Mouse (Mus musculus) hindbrain, embryonic 12.5 days (tissue): ENCODE measurements around the gene Srsf4. TPM values are rescaled to one million over a fixed set of nuclear protein-coding genes. Genes with fewer than 3 reads are reported as not detected.

Source experiments
- ATAC-seq: fragments of 200-750 bp; cut with Nextera tagmentation; 2 replicates; pipeline ENCODE4 v1.8.0; 2017; ENCODE audit warnings: moderate TSS enrichment; ENCODE audit not compliant: low FRiP score
- H3K27ac ChIP-seq: fragments of 300-500 bp; sonication (generic); 2 replicates; pipeline ENCODE4 v1.5.1; 2016; ENCODE audit warnings: mild to moderate bottlenecking
- H3K27me3 ChIP-seq: fragments of 300-500 bp; sonication (generic); 2 replicates; pipeline ENCODE4 v1.6.1; 2016; ENCODE audit warnings: mild to moderate bottlenecking
- H3K36me3 ChIP-seq: fragments of 300-500 bp; sonication (generic); 2 replicates; pipeline ENCODE4 v1.6.1; 2016; ENCODE audit warnings: mild to moderate bottlenecking
- H3K4me1 ChIP-seq: fragments of 300-500 bp; sonication (generic); 2 replicates; pipeline ENCODE4 v1.6.1; 2016
- H3K4me2 ChIP-seq: fragments of 300-500 bp; sonication (generic); replicated peaks from 2 replicates; pipeline ENCODE4 v1.6.1; 2016; ENCODE audit warnings: mild to moderate bottlenecking
- H3K4me3 ChIP-seq: fragments of 300-500 bp; sonication (generic); 2 replicates; pipeline ENCODE4 v1.5.1; 2016; ENCODE audit warnings: mild to moderate bottlenecking
- H3K9ac ChIP-seq: fragments of 300-500 bp; sonication (generic); 2 replicates; pipeline ENCODE4 v1.6.1; 2016; ENCODE audit warnings: mild to moderate bottlenecking, moderate library complexity
- H3K9me3 ChIP-seq: fragments of 300-500 bp; sonication (generic); replicated peaks from 2 replicates; pipeline ENCODE4 v1.6.1; 2016; ENCODE audit warnings: mild to moderate bottlenecking
- WGBS: fragments of 180-500 bp; shearing (Covaris S2); methylation state at CpG from one replicate; pipeline ENCODE4 v1.1.7; 2016; 5-methylcytosine and 5-hydroxymethylcytosine counted together
- polyA plus RNA-seq: library from polyadenylated mRNA; unstranded; fragments of >200 nt; fragmentation: Nextera tagmentation; extraction: Ambion mirVana; gene quantifications from 2 replicates; pipeline ENCODE4 v1.2.1, GENCODE M21; 2016

Gene Srsf4
- polyA plus RNA-seq, 1 experiment from 2014 or later: 139 TPM

DNA sequence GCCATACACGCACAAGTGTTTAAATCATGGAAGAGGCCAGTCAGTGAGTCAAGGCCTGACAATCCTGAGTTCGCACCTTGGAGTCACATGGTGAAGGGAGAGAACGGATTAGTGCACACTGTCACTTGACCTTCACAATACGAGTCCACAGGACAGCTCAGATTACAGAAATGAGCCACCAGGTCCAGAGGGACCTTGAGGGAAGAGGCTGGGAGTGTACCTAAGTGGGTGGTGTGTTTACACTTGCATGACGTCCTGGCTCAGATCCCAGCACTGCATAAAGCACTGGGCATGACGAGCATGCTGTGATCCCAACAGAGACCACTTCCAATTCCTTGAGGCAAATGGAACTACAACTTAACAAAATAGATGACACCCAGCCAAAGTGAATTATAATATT is 33.0 kb downstream of the Srsf4 start:
- peaks cover 33% of the 10 kb centered on the region for H3K36me3 ChIP-seq
- no peak overlapping the region for H3K9ac ChIP-seq
- H3K4me1 ChIP-seq: peaks cover 21% of the 10 kb centered on the region
- no peak overlapping the region for H3K4me3 ChIP-seq
- no peak overlapping the region for H3K4me2 ChIP-seq
- H3K27me3 ChIP-seq: no peaks in the 10 kb centered on the region
- no peak for ATAC-seq
- WGBS: 76% methylated on average over 6 of the region's 6 CpGs
- H3K27ac ChIP-seq: no peak overlapping the region
- no peaks in the 10 kb centered on the region for H3K9me3 ChIP-seq

DNA sequence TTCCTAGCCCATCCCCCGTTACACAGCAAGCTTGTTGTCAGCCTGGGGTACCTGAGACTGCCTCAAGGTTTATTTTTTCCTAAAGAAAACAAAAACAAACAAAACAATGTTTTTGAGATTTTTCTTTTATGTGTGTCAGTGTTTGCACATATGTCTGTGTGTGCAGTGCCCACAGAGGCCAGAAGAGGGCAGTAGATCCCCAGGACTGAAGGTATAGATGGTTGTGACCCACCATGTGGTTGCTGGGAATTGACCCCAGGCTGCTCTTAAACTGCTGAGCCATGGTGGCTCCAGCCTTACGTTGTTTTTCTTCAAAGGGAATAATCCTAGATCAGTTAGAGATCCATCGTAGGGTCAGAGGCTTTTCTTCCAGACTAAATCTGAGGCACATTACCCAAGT is 34.5 kb downstream of the Srsf4 start:
- 95% methylated on average over 3 of the region's 3 CpGs for WGBS

DNA sequence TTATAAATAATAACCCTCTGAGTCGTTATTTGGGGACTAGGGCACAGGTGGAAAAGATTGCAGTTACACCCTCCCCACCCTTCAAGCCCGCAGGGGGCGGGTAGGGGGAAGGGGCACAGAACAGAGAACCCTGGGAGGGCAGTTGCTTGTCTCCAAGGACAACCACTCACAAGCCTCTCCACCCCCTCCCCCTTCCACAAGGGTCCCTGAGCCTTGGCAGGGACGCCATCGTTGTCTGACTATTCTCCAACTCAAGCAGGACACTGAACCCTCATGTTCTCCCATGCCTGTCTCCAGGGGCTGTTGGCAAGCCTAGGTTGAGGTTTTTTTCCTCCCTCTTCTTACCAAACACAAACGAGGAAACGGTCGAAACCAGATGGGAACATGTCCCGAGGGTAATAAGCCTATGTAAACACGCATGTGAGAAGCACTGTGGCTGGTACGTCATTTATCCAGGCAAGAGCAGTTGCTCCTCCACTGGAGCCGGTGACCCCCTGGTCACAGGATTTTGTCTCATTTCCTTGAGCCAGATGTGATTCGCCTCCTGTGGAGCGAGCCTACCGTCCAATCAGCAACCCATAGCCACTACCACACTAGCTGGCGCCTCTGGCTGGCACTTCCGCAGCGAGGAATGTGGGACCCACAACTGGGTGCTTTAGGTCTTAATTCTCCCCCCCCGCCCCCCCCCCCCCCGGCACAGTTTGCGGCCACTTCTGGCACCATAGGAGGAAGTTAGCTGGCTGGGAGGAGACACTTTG is 37.0 kb downstream of the Srsf4 start:
- peak overlapping the region; percentile 50; the same call in 1 of the 2 replicates for H3K27ac ChIP-seq
- H3K27me3 ChIP-seq: peaks cover 30% of the 10 kb centered on the region
- H3K4me1 ChIP-seq: peaks cover 37% of the 10 kb centered on the region
- H3K36me3 ChIP-seq: peaks cover 4% of the 10 kb centered on the region; the same call in 1 of the 2 replicates
- H3K9ac ChIP-seq: no peak overlapping the region
- 12% methylated on average over 18 of the region's 21 CpGs for WGBS
- H3K4me2 ChIP-seq: peak overlapping the region; percentile 33
- no peaks in the 10 kb centered on the region for H3K9me3 ChIP-seq
- ATAC-seq: peak; percentile 45
- no peak overlapping the region for H3K4me3 ChIP-seq

More for the DNA sequence above, 34.5 kb downstream of the Srsf4 start:
- no peak for ATAC-seq
- no peak overlapping the region for H3K9ac ChIP-seq
- no peaks in the 10 kb centered on the region for H3K9me3 ChIP-seq
- H3K4me2 ChIP-seq: no peak overlapping the region
- H3K27me3 ChIP-seq: peaks cover 14% of the 10 kb centered on the region
- no peak overlapping the region for H3K27ac ChIP-seq
- H3K36me3 ChIP-seq: peaks cover 20% of the 10 kb centered on the region
- H3K4me3 ChIP-seq: no peak overlapping the region
- peaks cover 23% of the 10 kb centered on the region for H3K4me1 ChIP-seq

DNA sequence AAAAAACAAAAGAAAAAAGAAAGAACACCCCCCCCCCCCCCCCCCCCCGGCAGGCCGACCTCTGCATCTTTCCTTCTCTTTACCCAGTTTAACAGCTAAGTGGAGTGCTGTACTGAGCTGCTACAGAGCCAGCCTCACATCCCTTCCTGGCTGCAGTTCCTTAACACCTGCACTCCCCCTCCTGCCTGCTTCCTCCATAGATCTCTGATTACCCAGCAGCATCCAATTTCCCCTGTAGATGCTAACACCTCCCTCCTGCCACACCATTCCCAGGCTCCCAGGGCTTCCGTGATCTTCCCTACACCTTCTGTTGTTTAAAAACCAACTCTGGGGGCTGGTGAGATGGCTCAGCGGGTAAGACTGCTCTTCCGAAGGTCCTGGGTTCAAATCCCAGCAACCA is 38.1 kb downstream of the Srsf4 start:
- H3K36me3 ChIP-seq: no peaks in the 10 kb centered on the region
- H3K9me3 ChIP-seq: no peaks in the 10 kb centered on the region
- H3K9ac ChIP-seq: no peak overlapping the region
- H3K4me1 ChIP-seq: peaks cover 47% of the 10 kb centered on the region
- no peak overlapping the region for H3K4me2 ChIP-seq
- ATAC-seq: no peak
- peaks cover 41% of the 10 kb centered on the region for H3K27me3 ChIP-seq
- no peak overlapping the region for H3K4me3 ChIP-seq
- WGBS: 44% methylated on average over 4 of the region's 5 CpGs
- no peak overlapping the region for H3K27ac ChIP-seq

DNA sequence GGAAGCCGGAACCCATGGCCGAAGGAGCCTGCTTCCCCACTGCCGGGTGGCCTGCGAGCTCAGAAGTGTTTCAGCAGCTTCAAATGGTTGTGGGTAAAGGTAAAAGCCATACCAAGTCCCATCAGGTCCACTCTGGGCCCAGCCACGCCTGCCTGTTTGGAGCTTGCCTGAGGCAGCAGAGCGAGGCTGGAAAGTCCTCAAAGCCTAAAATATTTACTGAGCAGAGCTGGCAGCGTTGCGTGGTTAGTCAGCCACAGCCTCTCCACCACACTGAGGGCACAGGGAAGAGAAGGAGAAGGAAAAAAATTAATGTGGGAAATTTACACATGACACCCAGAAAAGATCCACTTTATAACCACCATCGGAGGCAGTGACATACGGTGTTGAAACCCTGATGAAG is 40.1 kb downstream of the Srsf4 start:
- peaks cover 51% of the 10 kb centered on the region for H3K4me1 ChIP-seq
- H3K27me3 ChIP-seq: peaks cover 60% of the 10 kb centered on the region
- H3K9me3 ChIP-seq: no peaks in the 10 kb centered on the region
- no peaks in the 10 kb centered on the region for H3K36me3 ChIP-seq
- no peak overlapping the region for H3K4me3 ChIP-seq
- ATAC-seq: no peak
- H3K9ac ChIP-seq: no peak overlapping the region
- H3K4me2 ChIP-seq: no peak overlapping the region
- no peak overlapping the region for H3K27ac ChIP-seq
- 53% methylated on average over 10 of the region's 10 CpGs for WGBS

DNA sequence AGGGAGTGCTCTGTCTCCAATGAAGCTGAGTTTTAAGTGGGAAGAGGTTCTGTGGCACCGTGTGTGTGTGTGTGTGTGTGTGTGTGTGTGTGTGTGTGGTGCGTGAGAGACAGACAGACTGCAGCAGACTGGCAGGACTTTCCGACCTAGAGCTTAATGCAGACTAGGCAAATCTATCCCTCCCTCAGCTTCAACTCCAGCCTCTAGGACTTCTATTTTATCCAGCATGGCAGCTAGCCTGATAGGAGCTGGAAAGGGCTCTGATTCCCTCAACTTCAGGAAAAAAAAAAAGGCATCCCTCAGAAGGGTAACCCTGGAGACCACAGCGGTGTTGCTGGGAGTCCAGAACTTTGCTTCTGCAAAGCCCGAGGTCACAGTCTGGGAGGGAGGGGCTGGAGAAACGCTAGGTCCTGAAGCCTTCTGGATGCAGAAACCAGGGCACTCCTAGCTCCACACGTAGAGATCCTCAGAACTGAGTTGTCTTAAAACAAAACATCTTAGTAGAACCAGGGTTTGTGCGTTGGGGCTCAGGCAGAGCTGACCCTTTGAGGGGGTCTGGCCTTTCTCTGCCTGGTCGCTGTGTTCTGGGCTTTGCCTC is 40.7 kb downstream of the Srsf4 start:
- Histone ChIP-seq H3K4me2 (no peak overlapping the region), H3K4me3 (no peak overlapping the region), H3K9me3 (no peaks in the 10 kb centered on the region), H3K9ac (no peak overlapping the region), H3K27me3 (peaks cover 67% of the 10 kb centered on the region), H3K4me1 (peaks cover 57% of the 10 kb centered on the region), H3K36me3 (no peaks in the 10 kb centered on the region), H3K27ac (no peak overlapping the region)
- WGBS: 5% methylated on average over 9 of the region's 9 CpGs
- no peak for ATAC-seq

DNA sequence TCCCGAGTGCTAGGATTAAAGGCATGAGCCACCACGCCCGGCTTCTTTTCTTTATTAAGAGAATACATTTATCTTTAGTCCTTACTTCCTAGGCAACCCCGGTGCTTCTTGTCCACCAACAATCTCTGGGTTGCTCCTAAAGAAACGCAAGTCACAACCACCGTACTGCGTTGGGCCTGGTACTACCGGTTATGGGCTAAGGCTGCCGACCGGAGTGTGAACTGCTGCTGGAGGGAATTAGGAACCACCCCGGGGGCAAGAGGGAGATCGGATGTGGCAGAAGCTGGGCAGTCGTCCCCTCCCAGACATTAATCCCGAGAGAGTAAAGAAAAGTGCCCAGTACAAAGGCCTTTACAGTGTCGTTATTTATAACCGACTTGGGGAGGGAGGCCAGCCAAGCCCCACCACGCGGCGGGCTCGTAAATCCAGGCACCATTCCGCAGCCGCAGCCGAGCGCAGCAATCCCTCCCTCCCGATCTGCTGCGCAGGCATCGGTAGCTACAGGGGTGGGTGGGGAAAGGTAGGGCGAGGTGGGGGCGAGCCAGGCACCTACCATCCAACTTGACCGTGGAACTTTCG is 41.6 kb downstream of the Srsf4 start:
- WGBS: 2% methylated on average over 31 of the region's 31 CpGs
- peaks cover 59% of the 10 kb centered on the region for H3K4me1 ChIP-seq
- H3K9me3 ChIP-seq: no peaks in the 10 kb centered on the region
- peak overlapping the region; percentile 46 for H3K4me2 ChIP-seq
- no peak overlapping the region for H3K27ac ChIP-seq
- no peak for ATAC-seq
- 0 out of 2 replicates have a peak overlapping the region, but pooled peaks have one; percentile 32 for H3K9ac ChIP-seq
- no peaks in the 10 kb centered on the region for H3K36me3 ChIP-seq
- H3K27me3 ChIP-seq: peaks cover 75% of the 10 kb centered on the region
- H3K4me3 ChIP-seq: peak overlapping the region; percentile 19

DNA sequence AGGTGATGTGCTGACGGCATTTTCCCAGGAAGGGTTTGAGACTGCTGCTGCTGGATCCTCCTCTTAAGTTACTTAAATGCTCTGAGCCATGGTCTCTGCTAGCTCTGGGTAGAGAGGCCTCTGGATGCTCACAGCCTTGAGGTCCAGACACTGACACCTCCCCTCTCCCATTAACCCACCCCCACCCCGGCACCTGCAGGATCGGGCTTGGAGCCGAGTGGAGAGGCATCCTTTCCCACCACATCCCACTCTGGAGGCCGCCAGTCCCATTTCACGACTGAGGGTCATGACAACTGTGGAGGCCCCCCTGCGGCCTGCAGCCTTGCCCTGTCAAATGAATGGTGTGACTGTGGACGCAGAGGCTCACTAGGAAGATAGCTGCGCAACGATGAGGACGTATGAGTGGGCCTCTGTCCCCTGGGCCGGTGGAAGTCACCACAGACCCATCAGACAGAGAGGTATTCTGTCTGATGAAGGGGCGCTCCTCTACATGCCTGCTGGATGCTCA is 42.5 kb downstream of the Srsf4 start:
- ATAC-seq: no peak
- Histone ChIP-seq H3K9me3 (no peaks in the 10 kb centered on the region), H3K4me2 (peak overlapping the region; percentile 46), H3K9ac (no peak overlapping the region; the same call in 1 of the 2 replicates), H3K36me3 (no peaks in the 10 kb centered on the region), H3K4me3 (no peak overlapping the region), H3K27ac (no peak overlapping the region), H3K4me1 (peaks cover 59% of the 10 kb centered on the region), H3K27me3 (peaks cover 84% of the 10 kb centered on the region)
- WGBS: 21% methylated on average over 13 of the region's 13 CpGs

DNA sequence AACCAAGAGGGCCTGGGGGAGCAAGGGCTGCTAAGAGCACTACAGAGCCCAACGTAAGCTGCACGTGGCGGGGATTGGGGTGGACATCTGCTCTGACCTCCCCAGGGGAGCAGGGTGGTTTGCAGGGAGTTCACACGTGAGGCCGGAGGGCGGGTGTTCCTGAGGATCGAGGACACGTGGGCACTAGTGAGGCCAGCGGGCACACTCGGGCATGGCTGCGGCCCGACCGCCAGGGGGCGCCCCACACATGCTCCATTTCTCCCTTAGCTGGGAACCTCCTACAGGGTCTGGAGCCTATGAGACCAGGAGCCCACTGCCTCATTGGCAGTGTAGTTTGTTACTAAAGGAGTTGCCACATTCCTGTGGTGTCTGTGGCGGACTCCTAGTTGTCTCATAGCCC is 43.0 kb downstream of the Srsf4 start:
- Histone ChIP-seq H3K4me3 (no peak overlapping the region), H3K4me1 (peaks cover 59% of the 10 kb centered on the region), H3K9ac (no peak overlapping the region), H3K27me3 (peaks cover 89% of the 10 kb centered on the region), H3K9me3 (no peaks in the 10 kb centered on the region), H3K4me2 (no peak overlapping the region), H3K27ac (no peak overlapping the region), H3K36me3 (no peaks in the 10 kb centered on the region)
- WGBS: 6% methylated on average over 15 of the region's 15 CpGs
- ATAC-seq: no peak

DNA sequence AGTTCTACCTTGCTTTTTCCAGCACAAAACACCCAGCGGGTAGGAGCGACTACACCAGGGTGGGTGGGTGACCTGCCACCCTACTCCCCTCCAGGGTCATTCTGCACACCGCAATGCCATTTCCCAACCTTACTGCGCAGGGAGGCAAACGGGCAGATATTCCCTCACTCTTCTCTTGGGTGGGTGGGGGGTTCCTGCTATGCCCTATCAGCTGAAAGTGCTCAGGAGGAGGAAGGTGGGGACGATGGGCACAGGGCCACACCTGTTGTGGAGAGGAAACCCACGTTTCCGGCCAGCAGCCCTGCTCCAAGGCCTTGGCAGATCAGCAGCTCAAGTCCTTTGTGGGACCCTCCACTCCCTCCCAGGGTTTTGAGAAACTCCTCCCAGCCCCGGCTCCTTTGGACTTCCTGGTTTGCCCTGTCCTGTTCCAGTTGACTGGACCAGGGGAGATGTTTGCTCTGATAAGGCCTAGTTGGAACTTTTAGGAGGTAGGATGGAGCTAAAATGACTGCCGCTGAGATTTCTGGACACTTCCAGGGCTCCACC is 43.7 kb downstream of the Srsf4 start:
- Histone ChIP-seq H3K4me1 (peaks cover 64% of the 10 kb centered on the region), H3K4me3 (no peak overlapping the region), H3K9me3 (no peaks in the 10 kb centered on the region), H3K27ac (no peak overlapping the region), H3K9ac (no peak overlapping the region), H3K36me3 (no peaks in the 10 kb centered on the region), H3K4me2 (no peak overlapping the region), H3K27me3 (peaks cover 90% of the 10 kb centered on the region)
- WGBS: 78% methylated on average over 10 of the region's 10 CpGs
- no peak for ATAC-seq

DNA sequence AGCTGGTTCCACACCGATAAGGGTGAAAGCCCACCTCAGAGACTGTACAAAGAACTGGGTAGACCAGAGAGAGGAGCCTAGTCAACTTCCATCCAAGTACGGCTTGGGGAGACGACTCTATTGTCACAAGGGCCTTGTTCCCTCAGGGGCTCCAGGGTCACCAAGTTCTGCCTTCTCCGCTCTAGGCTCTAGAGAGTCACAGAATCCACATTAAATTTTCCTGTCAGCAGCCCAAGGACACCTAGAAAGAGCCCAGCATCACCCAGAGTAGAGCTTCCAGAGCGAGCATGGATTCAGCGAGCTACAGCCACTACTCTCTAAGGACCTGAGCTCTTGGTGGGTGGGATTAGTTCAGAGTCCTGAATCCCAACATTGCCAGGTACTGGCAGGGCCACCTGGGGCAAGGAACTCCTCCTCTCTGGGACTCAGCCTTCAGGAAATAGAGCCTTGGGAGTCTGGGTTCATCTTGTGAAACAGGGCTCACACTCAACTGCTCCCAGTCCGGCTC is 44.7 kb downstream of the Srsf4 start:
- H3K9ac ChIP-seq: no peak overlapping the region
- H3K4me3 ChIP-seq: no peak overlapping the region
- no peaks in the 10 kb centered on the region for H3K36me3 ChIP-seq
- H3K27me3 ChIP-seq: peaks cover 90% of the 10 kb centered on the region
- peaks cover 71% of the 10 kb centered on the region for H3K4me1 ChIP-seq
- H3K9me3 ChIP-seq: no peaks in the 10 kb centered on the region
- no peak overlapping the region for H3K4me2 ChIP-seq
- no peak for ATAC-seq
- no peak overlapping the region for H3K27ac ChIP-seq
- 55% methylated on average over 7 of the region's 7 CpGs for WGBS
